Mouse (Mus musculus) layer of hippocampus, postnatal 36 days (tissue): ENCODE results near the gene AC109138.7. TPM values are rescaled to one million over a fixed set of nuclear protein-coding genes. Genes with fewer than 3 reads are reported as not detected.

Source experiments
- DNase-seq, 2 experiments: peaks; one replicate each; pipeline ENCODE4 v3.0.0; 2022
- total RNA-seq, 2 experiments: library from RNA; stranded (reverse); gene quantifications; 2 replicates each; pipeline ENCODE4 v1.2.3; 2021

Gene AC109138.7
- total RNA-seq, 2 experiments from 2014 or later = not detected

DNA sequence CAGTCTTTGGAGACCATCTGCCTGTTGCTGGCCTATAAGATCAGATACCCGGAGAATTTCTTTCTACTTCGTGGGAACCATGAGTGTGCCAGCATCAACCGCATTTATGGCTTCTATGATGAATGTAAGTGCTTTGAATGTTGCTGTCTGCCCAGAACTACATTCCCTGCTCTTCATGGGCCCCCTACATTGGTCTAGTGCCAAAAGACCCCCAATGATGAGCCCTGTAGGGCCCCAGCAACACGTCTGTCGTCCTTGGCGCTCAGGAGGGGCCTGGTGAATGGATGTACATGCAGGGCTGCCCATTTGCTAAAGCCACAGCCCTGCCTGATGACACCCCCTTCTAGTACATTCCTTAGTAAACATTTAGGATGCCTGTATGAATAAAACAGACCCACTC is 21.0 kb upstream of the AC109138.7 start:
- DNase-seq = no peak

DNA sequence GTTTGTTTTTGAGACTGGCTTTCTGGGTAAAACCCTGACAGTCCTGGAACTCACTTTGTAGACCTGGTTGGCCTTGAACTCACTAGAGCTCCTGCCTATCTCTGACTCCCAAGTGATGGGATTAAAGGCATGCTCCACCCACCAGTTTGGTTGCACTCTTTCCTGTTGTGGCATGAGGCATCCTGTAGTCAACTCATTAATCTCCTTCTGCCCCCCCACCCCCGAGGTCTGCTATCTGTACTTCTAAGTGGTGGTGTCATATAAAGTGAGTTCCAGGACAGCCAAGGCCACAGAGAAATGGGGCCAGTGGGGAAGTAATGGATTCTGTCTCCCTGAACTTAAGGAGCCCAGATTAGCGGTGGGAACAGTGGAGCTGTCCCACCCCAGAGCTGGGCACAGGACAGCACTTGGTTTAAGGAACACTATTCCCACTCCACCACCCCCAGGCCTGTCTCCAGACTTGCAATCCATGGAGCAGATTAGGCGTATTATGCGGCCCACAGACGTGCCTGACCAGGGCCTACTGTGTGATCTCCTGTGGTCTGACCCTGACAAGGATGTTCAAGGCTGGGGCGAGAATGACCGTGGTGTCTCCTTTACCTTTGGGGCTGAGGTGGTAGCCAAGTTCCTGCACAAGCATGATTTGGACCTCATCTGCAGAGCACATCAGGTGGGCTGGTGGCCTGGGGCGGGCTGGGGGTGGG is 20.0 kb upstream of the AC109138.7 start:
- DNase-seq = no peak

DNA sequence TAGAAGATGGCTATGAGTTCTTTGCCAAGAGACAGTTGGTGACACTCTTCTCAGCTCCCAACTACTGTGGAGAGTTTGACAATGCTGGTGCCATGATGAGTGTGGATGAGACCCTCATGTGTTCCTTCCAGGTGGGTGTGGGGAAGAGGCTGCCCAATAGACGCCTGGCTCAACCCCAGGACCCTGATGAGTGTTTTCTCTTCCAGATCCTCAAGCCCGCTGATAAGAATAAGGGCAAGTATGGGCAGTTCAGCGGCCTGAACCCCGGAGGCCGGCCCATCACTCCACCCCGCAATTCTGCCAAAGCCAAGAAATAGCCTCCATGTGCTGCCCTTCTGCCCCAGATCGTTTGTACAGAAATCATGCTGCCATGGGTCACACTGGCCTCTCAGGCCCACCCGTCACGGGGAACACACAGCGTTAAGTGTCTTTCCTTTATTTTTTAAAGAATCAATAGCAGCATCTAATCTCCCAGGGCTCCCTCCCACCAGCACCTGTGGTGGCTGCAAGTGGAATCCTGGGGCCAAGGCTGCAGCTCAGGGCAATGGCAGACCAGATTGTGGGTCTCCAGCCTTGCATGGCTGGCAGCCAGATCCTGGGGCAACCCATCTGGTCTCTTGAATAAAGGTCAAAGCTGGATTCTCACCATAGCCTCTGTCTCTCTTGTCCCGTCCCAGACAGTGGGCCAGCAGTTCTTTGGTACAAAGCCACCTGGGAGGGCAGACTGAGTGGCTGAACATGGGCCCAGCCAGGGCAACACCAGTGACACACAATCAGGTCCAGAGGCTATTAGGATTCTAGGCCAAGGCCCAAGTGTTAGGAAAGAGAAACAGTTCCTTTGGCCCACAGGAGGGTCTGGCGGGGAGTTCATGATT is 19.1 kb upstream of the AC109138.7 start:
- DNase-seq = no peak

DNA sequence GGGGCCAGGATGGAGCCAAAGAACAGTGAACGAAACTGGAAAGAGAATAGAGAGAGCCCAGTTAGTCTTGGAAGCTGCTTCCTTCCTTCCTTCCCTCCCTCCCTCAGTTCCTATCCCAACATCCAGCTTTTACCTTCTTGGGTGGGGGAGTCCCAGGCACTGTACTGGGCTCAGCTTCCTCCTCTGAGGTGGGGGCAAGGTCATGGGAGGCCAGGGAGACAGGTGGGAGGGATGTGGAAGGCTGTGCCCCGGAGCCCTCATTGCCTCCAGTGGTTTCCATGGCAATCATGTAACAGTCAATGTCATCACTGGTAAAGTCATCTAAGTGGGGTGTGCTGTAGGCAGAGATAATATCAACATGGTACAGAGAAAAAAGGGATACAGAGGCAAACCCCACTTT is 18.1 kb upstream of the AC109138.7 start:
- DNase-seq = no peak

DNA sequence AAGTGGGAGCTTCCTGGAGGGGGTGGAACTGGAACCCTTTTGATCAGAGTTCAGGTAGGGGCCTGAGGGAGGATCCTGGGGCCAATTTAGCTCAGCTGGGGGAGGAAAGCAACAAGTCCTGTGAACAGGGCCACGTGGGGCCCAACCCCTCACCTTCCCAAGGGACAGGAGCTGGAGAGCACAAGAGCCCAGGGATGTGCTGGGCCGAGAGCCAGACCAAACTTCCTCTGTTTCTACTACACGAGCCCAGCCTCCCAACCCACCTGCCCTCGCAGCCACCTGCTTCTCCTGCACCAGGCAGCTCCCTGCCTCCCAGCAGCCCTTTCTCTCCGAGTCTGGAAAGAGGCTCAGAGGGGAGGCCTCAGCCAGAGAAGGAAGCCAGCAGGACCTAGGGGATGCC is 17.6 kb upstream of the AC109138.7 start:
- no peak for DNase-seq

DNA sequence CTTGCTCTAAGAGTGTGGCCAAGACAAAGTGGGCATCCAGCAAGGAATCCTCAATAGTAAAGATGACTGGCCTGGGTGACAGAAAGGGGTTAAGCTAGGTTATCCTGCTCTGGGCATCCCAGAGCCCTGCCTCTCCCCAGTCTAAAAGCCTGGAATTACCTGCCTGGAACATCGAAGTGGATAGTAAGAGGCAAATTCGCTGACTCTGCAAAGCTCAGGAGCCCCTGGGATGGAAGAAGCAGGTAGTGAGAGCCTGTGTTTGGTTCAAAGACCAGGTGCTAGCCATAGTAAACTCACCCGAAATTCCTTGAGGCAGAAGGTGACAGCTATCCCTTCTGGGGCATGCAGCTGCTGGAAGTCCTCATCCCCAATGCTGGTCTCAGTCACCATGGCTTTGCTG is 17.0 kb upstream of the AC109138.7 start:
- no peak for DNase-seq

DNA sequence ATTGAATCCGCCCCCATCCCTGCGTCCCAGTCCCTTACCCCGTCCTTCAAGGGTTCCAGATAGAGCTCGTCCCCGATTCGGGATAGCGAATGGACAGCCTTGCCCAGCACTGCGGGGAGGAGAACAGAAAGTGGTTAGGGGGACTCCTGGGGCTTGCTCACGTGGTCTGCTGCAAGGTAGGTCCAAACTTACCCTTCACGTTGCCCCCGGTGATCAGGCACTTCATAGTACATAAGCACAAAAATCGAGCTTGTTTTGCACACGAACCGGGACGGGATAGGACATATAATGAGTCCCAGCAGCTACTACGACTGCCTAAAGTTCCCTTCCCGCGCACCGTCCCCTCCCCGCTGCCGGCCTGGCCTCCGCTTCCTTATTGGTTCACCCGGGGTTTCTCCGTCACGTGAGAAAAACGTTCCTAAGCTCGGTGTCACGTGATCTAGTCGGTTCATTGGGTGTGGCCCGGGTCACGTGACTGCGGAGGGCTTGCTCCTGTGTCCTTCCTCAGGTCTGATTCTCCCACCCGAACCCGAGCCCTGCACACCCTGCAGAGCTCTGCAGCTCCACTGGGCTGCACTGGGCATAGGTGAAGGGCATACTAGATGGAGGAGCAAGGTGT is 12.8 kb upstream of the AC109138.7 start, which contains the start of gene Rad9a:
TSS of gene Rad9a (minus strand) at position 372 of the 619 bp plus-strand sequence.
- peak; percentile 90 for DNase-seq

DNA sequence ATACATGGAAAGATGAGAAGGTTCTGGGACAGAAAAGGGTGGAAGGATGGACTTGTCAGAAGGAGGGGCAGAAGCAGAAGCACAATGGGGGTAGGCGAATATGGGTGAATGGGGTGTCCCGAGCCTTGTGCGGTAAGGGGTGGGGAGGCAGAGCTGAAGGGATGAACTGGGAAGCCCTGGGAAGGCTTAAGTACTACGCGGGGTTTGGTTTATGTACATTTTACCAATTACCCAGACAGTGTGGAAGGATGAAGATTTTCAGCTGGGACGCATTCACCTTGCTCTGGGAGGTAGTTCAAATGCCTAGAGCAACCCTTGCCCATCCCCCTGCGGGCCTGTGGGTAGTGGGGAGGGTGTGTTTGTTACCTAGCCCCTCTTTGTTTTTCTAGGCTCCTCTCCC is 12.0 kb upstream of the AC109138.7 start:
- no peak for DNase-seq

DNA sequence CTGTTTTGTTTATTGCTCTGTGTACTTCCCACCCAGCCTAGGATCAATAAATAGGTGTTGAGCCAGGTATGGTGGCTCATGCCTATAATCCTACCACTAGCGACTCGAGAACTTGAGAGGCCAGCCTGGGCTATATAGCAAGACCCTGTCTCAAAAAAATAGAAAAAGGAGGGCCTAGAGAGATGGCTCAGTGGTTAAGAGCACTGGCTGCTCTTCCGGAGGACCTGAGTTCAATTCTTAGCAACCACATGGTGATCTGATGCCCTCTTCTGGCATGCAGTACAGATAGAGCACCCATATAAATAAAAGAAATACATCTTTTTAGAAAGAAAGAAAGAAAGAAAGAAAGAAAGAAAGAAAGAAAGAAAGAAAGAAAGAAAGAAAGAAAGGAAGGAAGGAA is 11.0 kb upstream of the AC109138.7 start:
- DNase-seq = no peak

DNA sequence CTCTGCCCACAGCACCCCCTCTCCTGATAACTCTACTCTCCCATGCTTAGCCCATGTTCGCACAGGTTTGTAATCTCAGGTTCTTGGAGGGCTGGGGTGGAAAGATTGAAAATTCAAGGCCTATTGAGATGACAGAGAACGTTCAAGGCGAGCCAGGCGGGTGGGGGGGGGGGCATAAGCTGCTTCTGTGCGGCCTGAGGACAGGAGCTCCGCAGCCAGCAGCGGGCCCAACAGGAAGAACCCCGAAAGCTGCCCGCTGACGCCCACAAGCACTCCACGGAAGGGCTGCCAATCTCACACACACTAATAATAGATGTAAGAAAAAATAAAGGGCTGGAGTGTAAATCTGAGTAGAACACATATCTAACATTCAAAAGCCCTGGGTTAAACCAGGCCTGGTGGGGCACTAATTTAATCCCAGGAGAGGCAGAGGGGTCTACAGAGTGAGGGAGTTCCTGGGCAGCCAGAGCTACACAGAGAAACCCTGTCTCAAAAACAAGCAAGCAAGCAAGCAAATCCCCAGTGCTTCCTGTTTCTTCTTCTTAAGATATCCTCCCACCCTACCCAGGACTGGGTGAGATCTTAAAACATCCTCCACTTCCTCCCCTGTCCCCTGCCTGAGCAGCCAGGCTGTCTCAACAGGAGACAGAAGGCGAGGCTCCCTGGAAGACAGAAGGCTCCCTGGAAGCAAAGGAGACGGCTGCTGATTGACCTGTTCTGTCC is 10.4 kb upstream of the AC109138.7 start:
- no peak for DNase-seq

DNA sequence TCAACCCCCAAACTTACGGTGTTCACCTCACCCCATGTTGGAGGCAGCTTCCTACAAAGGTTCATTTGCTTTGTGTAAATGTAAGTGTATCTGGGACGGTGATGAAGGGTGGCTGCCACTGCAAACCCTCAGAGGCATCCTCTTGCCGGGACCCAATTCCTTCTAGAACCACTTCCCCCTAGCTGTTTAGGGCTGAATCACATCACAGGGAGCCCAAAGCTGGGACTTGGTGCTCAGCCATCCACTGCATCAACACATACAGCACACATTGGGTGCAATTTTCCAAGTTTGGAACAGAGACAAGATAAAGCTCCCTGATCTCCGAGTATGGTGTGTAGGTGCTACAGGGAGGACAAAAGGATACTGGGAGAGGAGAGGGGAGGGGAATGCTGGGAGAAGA is 9.3 kb upstream of the AC109138.7 start:
- no peak for DNase-seq

DNA sequence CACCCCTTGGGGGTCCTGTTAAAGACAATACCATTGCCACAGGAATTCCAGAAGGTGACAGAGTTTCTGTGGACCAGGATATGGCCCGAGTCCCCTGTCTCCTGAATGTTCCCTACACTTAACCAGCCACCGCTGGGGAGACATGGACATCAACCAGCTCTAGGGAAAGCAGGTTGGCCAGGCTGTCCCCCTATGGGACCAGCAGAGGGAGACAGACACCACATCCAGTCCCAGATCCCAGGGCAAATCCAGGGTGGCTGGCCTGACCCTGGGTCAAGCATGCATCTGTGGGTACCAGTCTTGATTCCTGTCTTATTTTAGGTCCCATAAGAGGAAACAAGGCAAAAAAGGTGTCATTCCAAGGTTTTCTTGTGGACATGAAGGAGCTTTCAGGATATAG is 7.2 kb upstream of the AC109138.7 start:
- DNase-seq = peak; percentile 47 to 69

DNA sequence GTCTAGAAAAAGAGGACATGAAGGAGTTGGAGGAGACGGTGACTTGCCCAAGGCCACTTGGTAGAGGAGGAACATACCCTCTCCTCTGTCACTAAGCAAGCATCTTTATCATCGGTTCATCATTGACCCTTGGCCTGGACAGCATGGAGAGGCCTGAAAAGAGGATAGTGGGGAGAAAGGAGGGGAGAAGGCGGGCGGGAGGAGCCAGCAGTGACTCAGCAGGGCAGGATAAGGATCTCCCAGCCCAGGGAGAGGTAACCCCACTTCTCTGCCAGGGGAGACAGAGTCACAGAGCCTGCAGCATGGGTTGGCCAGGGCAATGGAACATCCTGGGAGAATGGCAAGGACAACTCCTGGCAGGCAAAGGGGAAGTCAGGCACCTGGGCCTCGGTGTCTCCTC is 5.6 kb upstream of the AC109138.7 start:
- no peak for DNase-seq

DNA sequence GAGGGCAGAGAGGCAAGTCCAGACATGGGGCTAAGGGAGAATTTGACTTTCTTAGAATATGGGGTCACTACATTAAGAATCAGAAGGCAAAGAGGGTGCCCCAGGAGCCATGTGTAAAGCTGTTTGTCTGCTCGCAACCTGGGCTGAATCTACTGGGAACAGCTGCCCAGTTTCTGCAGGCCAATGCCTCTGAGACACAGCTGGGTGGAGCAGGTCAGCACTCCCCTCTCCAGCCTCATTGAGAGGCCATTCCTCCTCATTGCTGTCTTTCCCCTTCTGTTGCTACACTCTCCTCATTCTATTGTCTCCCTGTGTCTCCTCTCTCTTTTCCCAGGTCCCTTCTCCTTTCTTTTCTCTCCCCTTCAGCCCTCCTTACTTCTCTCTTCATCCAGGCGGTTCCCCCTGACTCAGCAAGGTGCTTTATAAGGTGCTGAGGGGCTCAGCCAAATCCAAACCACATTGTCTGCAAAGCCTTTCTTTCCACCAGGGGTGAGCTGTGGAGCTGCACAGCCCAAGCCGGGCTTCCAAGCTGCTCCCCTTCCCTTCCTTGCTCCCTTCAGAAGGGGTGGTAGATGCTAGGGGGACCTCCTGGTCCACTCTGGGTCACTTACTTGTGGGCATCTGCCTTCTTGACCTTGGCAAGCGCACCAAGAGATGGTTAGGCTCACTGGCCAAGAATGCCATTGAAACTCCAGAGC is 2.1 kb upstream of the AC109138.7 start:
- no peak for DNase-seq

DNA sequence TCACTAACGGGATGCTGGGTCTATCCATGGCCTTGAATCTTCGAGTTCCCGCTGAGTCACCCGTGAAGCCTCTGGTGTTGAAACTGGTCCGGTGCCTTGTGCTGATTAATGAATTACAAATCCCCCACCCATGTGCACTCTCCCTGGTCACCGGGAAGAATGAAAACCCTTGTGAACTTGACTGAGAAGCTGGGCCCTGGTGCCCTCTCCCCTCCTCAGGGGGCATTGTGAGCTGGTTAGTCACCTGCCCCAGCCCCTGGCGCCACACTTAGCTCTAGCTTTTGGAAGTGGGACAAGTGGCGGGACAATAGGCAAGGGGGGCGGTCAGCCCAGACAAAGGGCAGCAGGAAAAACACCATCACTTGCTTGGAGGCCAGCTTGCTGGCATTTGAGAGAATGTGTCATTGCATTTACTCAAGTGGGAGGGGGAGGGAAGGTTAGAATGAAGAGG is 608 bp upstream of the AC109138.7 start:
- DNase-seq = no peak

DNA sequence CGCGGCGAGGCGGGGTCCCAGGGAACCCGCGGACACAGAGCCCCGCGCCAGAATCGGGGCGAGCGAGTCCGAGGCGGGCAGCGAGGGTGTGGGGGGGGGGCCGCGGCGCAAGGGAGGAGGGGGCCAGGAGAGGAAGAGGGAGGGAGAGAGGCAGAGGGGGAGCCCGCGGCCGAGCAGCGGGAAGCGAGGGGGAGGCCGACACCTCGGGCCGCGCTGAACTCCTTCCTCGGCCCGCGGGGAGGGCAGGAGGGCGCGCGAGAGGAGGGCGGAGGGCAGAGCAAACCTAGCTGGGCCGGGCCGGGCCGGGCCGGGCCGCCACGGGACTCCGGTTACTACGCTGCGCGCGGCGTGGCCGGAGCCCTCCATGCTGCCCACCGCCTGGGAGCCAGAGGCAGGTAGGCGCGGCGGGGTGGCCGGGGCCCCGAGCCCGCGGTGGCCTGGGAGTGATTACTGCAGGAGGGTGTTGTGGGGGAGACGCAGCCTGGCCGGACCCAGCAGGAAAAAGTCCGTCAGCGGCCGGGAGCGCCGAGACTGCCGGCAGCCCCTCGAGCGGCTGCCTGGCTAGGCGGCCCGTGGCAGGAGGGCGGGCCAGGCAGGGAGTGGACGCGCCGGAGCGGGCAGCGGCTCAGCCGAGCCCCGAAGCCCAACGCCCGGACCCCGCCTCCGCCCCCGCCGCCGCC is 754 bp downstream of the AC109138.7 start:
- DNase-seq = no peak

DNA sequence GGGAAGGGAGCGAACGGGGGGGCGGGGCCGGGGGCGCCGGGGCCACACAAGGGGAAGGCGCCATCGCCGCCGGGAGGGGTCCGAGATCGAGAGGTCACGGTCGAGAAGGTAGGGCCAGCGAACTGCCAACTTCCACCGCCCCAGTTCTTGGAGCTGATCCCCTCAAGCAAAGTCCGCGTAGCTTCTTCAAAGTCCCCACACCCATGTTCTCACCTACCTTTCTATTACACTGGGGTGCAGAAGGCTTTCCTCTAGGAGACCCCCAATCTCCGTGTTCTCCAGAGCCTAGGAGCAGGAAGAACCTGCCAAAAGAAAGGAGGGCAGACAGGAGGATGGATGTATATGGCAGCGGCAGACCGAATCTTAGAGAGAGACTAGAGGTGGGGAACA is 1.3 kb downstream of the AC109138.7 start:
- DNase-seq = no peak

DNA sequence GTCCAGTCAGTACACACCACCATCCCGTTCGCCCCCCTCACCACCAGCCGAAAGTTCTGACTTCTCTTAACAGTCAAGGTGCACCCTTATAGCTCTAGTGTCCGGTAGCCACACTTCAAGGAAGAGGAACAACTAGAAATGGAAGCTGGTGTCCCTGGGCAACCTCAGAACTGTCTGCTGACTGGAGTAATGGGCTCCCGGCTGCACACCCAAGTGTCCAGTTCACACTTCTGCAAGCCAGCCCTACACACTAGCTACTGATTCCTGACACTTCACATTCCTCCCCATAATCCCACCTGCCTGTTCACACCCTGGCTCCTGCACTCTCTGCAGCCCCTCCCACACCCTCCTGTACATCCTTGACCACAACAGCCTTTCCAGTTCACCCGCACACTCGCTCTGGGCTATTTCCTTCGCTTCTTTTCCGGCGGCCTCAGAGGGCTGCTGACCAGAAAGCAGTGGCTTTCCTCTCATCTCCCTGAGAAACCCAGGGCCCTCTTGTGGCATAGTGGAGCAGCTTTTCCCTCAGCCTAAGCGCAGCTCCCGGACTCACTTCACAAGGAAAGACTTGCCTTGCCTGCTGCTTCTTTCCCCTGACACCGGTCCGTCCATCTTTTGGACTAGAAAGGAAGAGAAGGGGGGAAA is 2.0 kb downstream of the AC109138.7 start:
- DNase-seq = no peak

DNA sequence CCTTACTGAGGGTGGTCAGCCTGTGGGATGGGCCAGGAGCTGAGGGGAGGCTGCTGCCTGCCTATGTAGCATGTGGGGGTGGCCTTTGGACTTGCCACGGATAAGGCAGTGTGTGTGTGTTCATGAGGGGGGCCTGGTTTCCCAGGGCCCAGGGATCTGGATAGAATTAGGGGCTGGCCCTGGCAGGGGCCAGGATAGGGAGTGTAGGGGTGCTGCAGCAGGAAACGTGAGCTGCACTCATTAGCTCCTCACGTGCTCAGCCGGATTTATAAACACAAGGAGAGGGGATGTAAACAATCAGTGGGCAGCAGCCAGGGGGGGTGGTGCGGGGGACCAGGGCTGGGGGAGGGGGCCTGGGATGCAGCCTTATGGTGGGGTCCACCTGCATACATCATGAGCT is 3.0 kb downstream of the AC109138.7 start:
- no peak for DNase-seq

DNA sequence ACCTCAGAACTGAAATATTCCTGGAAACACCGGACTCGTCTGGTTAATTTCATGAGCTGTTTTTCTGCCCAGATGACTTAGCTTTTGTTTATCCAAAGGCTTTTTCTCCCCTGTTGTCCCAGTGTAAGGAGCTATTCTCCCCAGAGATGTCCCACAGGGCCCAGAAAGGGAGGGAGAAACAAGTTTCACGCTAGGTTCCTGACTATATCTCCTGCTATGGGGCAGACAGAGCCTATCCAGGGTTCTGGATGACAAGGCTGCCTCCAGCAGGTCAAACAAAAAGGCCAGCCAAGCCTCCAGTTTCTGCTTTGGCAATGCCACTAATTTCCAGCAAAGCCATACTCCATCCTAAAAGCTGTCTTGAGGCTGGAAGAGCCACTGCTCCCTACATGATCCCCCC is 3.7 kb downstream of the AC109138.7 start:
- no peak for DNase-seq

DNA sequence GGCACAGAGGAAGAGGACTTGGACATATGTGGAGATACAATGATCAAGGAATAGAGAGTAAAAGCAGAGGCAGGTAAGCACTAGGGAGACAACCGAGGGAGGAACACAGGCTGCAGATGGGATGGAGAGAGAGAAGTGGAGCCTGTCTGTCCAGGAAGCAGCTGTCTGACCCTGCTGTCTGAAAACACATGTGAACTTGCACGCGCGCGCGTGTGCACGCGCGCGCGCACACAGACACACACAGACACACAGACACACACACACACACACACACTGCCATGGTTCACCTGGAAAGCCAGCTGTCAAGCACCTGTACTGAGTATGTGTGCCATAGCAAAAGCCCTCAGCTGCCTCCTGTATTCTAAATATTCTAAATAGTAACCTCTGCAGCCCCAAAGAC is 4.1 kb downstream of the AC109138.7 start:
- DNase-seq = no peak
